Mouse (Mus musculus) granulocyte monocyte progenitor cell, adult 5-6 weeks (primary cell): Measurements from ENCODE around the gene Nrip1. TPM values are rescaled to one million over a fixed set of nuclear protein-coding genes. Genes with fewer than 3 reads are reported as not detected.

ENCODE experiments used
- ATAC-seq: replicated peaks from 2 replicates; pipeline ENCODE4 v1.8.0; 2016; ENCODE audit warnings: mild to moderate bottlenecking, moderate TSS enrichment, inconsistent platforms; ENCODE audit not compliant: poor library complexity, severe bottlenecking
- total RNA-seq, 2 experiments: library from RNA; stranded (forward) in 1 of 2; stranded (reverse) in 1 of 2; fragments of 200-712, 200-1000 nt in 1 of 2; fragments of >200 nt in 1 of 2; fragmentation: Nextera tagmentation in 1 of 2; gene quantifications; 2 replicates each; pipeline ENCODE4 v1.2.3; 2014 to 2017

Gene Nrip1
- total RNA-seq, 2 experiments from 2014 or later = 11.7 to 21.0 TPM

DNA sequence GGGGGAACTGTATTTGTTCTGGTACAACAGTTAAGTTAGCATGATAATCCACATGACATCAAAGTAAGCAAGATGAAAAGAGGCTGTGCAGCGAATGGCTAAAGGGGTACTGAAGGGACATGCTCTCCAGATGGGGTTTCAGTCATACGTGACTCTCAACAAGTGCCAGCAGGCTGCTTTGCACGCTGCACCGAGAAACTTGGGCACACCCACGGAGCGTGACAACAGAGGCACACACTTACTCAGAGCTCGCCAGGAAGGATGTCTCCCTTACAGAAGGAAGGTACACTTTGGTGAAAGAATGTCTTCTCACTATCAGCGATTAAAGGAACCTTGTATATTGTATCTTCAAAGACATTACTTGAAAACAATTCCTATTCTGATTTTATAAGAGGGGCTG is 22.7 kb downstream of the Nrip1 start:
- no peak for ATAC-seq

DNA sequence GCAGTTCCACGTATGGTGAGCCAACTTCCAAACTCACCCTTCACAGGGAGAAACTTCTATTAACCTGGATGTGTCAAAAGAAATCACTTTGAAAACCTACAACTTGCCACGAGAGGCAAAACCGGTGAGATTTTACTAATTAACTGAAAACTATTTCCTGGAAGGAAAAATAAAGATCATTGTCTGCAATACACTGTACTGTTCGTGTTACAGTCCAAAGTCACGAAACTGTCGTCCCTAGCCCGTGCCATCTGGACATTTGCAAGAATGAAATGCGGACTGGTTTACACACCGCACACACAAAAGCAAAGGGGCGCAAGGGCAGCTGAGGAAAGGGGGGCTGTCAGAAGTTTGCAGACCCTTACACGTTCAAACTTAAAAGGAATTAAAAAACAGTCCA is 24.6 kb downstream of the Nrip1 start:
- ATAC-seq = no peak

DNA sequence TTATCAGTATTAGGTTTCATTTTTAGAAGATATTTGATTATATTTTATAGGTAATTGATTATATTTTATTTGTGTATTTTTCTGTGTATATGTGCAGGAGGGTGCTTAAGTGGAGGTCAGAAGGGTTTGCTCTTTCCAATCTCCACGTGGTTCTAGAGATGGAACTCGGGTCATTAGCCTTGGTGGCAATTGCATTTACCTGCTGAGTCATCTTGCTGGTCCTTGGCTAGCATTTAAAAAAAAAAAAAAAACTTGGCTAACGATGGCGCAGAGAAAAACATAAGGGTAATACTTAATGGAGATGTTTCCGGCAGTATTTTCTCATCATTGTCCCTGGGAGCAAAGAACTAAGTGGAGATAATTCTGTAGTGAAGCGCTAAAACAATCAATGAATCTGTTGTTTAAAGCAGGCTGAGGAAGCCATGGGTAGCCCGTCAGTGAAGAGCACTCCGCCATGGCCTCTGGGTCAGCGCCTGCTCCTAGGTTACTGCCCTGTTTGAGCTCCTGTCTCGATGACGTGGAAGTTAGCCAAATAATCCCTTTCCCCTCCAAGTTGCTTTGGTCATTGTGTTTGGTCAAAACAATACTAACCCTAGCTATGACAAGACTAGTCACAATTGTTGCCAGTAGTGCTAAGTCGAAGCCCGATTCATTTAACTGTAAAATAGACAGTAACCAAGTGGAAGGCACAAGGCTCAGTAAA is 25.8 kb downstream of the Nrip1 start:
- no peak for ATAC-seq

- ATAC-seq = no peak
Measured at GRCm38 (mm10) chr16:76346371-76346770, 27.3 kb downstream of the Nrip1 start.

DNA sequence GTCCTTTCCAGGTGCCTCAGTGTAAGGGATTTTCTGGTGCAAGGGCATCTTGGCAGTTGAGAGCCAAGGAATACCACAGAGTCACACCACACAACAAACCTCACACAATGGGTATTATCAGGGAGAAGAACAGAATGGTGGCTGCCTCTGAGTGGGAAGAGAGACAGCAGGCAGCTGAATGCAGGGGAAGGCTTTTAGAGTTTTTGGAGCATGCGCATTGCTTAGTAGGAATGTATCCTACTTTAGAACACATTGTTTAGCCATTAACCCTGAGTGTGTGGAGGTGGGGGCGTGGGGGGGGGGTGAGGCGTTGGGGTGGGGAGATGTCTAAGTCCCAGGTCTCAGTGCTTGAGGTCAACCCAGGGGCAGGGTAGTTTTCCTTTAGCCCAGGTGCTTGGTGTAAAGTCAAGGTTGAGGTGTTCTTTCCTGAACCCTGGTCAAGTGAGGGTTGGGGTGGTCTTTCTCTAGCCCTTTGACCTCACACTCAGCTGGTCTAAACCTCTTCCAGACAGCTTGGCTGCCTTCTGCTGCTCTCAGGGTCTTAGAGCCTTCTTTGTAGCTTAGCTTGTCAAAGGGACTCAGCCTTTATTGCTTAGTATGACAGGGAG is 28.8 kb downstream of the Nrip1 start:
- ATAC-seq = no peak

GRCm38 (mm10) chr16:76344030-76344429 is 29.6 kb downstream of the Nrip1 start:
- no peak for ATAC-seq

DNA sequence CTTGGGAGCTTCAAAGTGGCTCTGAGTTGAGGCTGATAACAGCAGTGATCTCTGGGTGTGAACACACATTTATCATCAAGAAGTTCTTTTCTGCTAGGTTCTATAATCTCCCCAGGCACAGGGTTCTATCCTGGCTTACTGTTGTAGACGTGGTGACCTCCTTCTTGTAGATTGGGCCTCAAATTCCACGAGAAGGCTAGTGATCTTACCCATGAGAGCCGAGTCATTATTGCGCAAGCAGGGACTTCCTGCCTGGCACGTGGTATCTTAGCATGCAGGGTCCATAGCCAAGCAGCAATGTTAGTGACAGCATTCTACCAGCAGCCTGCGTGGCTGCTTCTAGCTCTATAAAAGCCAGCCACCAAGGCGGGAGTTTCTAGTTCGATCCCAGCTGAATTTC is 32.0 kb downstream of the Nrip1 start:
- ATAC-seq = peak; percentile 72

- no peak for ATAC-seq
Measured at GRCm38 (mm10) chr16:76339256-76339655, 34.4 kb downstream of the Nrip1 start.

DNA sequence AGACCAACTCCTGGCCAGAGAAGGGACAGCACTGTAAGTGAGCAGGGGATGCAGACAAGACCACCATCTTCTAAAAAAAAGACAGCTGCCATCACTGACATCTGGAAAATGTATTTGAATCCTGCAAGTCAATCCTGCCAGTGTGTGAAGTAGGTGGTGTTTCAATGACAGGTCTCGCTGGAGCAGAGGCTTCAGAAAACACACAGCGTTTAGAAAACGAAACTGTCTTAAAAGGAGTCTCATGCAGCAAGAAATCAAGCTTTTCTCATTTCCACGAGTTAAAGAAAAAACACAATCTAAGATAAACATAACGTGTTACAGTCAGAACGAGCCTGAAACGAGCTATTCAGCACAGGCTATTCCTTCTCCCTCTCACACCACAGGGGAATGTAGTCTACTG is 36.3 kb downstream of the Nrip1 start:
- ATAC-seq = no peak

DNA sequence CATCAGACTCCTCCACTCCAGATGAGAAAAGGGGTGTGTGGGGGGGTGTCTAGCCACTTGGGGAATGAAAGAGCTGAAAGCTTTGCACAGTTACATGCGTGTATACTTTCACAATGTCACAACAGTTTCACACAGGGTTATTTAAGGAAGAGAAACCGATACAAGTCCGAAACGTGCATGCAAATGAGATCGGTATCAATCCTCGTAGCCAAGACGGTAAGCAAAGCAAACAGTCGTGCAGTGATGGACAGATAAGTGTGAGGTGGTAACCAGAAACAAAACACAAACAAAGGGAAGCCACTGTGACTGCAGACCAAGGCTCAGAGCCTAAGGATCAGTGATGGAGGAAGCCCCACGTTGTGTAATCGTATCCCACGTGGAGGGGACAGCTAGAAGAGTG is 36.7 kb downstream of the Nrip1 start:
- peak; percentile 86 for ATAC-seq

GRCm38 (mm10) chr16:76335913-76336312 is 37.7 kb downstream of the Nrip1 start:
- no peak for ATAC-seq

DNA sequence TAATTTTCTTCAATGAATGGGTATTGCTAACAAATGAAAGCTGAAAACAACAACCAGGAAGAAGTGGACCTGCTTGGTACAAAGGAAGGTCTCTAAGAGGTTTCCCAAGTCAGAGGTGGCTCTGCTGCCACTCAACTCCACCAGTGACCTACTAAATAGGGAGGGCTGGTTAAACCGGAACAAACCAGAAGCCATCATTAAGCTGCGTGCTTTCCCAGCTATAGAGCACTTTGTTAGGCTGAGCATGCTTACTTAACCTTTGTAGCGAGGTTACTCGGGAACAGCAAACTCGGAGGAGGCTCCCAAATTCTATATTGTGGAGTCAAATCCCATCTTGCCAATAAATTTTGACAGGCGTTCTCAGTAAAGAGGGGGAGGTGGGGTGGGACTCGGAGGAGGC is 41.5 kb downstream of the Nrip1 start:
- no peak for ATAC-seq

DNA sequence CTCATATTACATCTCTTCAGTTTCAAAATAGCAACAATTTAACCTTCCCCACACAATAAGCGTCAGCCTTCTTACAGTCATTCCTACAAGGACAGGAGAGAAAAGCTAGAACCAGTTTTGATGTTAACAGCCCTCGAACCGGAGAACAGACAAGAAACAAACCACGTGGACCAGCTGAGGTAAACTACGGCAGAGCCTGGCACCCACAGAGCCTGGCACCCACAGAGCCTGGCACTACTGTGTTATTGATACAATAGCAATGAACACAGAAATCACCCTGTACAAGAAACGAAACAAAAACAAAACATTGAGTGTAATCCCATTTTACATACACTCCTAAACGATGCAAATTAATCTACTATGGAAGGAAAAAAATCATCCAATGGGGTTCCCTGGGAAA is 42.4 kb downstream of the Nrip1 start:
- no peak for ATAC-seq

DNA sequence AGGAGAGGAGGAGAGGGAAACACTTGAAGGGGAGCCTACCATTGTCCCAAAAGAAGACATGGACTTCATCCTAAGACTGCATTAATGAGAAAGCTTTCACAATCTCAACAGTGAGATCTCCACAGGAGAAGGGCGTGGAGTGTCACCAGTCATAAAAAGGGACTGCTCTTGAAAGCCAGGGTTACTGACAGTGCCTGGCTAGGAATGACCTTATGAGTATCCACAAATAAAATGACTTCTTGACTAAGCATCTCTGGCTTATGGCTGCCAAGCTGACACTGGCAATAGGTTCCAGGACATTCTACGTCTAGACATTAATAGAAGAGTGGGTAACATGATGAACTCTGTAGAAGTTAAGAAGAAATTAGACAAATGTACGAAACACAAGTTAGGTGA is 48.3 kb downstream of the Nrip1 start:
- ATAC-seq = 0 out of 2 replicates have a peak, but pooled peaks have one; percentile 3

- ATAC-seq = peak; percentile 31
Measured at GRCm38 (mm10) chr16:76324411-76325314, 49.0 kb downstream of the Nrip1 start.

DNA sequence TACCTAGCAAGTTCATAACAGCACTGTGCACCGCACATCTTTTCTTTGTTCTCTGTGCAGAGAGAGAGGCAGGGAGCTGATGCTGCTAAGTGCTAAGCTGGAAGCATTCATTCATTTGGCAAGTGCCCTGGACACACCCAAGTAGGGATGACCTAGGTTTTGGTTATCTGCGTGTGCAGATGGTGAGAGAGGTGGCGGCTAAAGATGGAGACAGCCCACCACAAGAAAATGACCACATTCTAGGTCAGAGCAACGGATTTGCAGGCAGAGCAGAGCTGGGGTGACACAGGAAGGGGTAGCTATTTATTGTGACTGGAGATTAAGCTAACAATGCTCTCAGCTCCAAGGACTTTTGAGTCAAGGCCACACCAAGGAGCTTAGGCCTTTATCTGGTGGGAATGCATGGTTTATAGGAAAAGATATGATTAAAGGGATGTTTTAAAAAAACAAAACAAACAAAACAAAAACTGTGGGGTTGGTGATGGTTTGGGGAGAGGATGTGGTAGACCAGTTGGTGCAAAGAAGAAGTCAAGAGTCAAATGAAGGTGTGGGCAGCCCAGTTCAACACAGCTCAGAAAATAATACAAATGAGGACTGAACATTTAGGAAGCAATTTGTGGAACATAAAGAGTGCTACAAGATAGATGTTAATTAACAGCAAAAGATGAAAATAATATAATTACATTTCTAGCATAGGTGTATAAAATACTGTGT is 49.9 kb downstream of the Nrip1 start:
- peak; percentile 50 for ATAC-seq

DNA sequence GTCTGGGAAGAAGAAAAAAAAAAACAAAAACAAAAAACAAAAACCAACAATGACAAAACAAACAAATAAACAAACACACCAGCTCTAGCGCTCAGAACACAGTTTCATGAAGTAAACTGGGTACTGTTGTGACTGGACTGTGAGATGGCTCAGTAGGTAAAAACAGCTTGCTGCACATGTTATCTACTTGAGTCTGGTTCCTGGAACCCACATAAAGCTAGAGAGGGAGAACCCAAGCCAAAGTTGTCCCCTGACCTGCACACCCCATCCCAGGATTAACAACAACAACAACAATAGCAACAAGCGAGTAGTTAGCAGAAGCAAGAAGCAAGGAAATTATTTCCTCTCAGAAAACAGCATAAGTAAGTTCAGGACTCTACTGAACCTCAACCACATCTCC is 50.5 kb downstream of the Nrip1 start:
- ATAC-seq = no peak

DNA sequence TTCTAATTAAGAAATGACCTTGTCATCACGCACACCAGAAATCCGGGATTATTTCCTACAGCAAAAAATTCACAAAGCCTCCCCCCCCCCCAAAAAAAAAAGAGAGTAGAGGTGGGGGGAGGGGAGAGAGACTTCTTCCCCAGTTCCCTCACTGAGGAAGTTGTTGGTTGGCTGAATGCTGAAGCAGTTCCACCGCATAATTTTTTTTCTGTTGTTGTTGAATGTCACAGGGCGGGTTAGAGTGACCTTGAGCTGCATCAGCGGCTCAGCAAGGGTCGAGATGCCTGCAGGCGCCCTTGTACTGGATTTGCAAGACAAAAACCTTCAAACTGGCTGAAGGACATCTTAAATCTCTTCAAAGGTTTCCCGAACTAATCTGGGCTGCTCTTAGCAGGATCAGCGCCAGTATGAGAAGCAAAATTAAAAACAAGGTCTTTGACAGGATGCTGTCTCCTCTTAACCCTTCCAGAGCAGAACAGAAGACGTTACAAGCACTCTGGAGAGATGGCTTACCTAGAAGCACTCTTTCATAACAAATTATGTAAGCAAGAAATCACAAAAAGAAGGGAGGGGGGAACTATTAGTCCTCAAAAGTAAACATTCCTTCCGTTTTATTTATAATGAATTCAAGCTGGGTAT is 52.0 kb downstream of the Nrip1 start:
- ATAC-seq = peak; percentile 18; the same call in 1 of the 2 replicates

- no peak for ATAC-seq
Measured at GRCm38 (mm10) chr16:76320118-76320473, 53.5 kb downstream of the Nrip1 start.
